Mouse (Mus musculus) stomach, postnatal 0 days (tissue): ENCODE measurements around the gene Rinl. TPM values are rescaled to one million over a fixed set of nuclear protein-coding genes. Genes with fewer than 3 reads are reported as not detected.

ENCODE experiments used
- ATAC-seq: fragments of 200-750 bp; cut with Nextera tagmentation; 2 replicates; pipeline ENCODE4 v1.8.0; 2017; ENCODE audit not compliant: low FRiP score, low TSS enrichment
- DNase-seq: peaks from one replicate; pipeline ENCODE4 v3.0.0-alpha.2; 2016; ENCODE audit warnings: low spot score
- H3K27ac ChIP-seq: fragments of 300-500 bp; sonication (generic); replicated peaks from 2 replicates; pipeline ENCODE4 v1.5.1; 2014; ENCODE audit warnings: mild to moderate bottlenecking, control low read depth
- H3K27me3 ChIP-seq: fragments of 300-500 bp; sonication (generic); 2 replicates; pipeline ENCODE4 v1.6.1; 2014; ENCODE audit warnings: low read length; ENCODE audit not compliant: control insufficient read depth, insufficient read depth
- H3K36me3 ChIP-seq: fragments of 300-500 bp; sonication (generic); 2 replicates; pipeline ENCODE4 v1.6.1; 2014; ENCODE audit warnings: low read length, mixed read lengths; ENCODE audit not compliant: control insufficient read depth, insufficient read depth
- H3K4me1 ChIP-seq: fragments of 300-500 bp; sonication (generic); replicated peaks from 2 replicates; pipeline ENCODE4 v1.6.1; 2014; ENCODE audit warnings: antibody characterized with exemption; ENCODE audit not compliant: control insufficient read depth, insufficient read depth
- H3K4me2 ChIP-seq: fragments of 300-500 bp; sonication (generic); replicated peaks from 2 replicates; pipeline ENCODE4 v1.6.1; 2014; ENCODE audit warnings: low read depth, mild to moderate bottlenecking, control low read depth, moderate library complexity
- H3K4me3 ChIP-seq: fragments of 300-500 bp; sonication (generic); 2 replicates; pipeline ENCODE4 v1.5.1; 2014; ENCODE audit warnings: low read depth, low read length, control low read depth
- H3K9ac ChIP-seq: fragments of 300-500 bp; sonication (generic); 2 replicates; pipeline ENCODE4 v1.6.1; 2014; ENCODE audit warnings: mild to moderate bottlenecking, low read length, control low read depth, mixed read lengths
- H3K9me3 ChIP-seq: fragments of 300-500 bp; sonication (generic); 2 replicates; pipeline ENCODE4 v1.6.1; 2016; ENCODE audit warnings: low read length; ENCODE audit not compliant: control insufficient read depth
- CTCF ChIP-seq: IDR thresholded peaks from 2 replicates; pipeline ENCODE4 v1.5.1; 2016; ENCODE audit warnings: antibody characterized with exemption, low read depth, mild to moderate bottlenecking, moderate library complexity
- EP300 ChIP-seq: optimal IDR thresholded peaks from 2 replicates; pipeline ENCODE3; 2016; ENCODE audit warnings: antibody characterized with exemption
- WGBS: fragments of 180-500 bp; shearing (Covaris S2); extraction: QIAGEN DNeasy Blood & Tissue Kit; methylation state at CpG from one replicate; pipeline ENCODE4 v1.1.7; 2014; 5-methylcytosine and 5-hydroxymethylcytosine counted together
- polyA plus RNA-seq: library from polyadenylated mRNA; unstranded; fragments of >200 nt; fragmentation: Nextera tagmentation; extraction: Ambion mirVana; gene quantifications from 2 replicates; pipeline ENCODE4 v1.2.1, GENCODE M21; 2015

The Rinl gene
- polyA plus RNA-seq, 1 experiment from 2014 or later = 2.6 TPM

GRCm38 (mm10) chr7:28801451-28801850, 12.7 kb downstream of the Rinl start:
- Histone ChIP-seq H3K36me3 (no peaks in the 10 kb centered on the region), H3K4me1 (peaks cover 12% of the 10 kb centered on the region), H3K27ac (peak overlapping the region; percentile 98), H3K9me3 (no peaks in the 10 kb centered on the region), H3K27me3 (no peaks in the 10 kb centered on the region), H3K4me2 (no peak overlapping the region), H3K4me3 (no peak overlapping the region), H3K9ac (no peak overlapping the region)
- WGBS = 37% methylated on average over 3 of the region's 3 CpGs
- TF ChIP-seq CTCF (no peak), EP300 (no peak)
- DNase-seq (no peak), ATAC-seq (no peak)

DNA sequence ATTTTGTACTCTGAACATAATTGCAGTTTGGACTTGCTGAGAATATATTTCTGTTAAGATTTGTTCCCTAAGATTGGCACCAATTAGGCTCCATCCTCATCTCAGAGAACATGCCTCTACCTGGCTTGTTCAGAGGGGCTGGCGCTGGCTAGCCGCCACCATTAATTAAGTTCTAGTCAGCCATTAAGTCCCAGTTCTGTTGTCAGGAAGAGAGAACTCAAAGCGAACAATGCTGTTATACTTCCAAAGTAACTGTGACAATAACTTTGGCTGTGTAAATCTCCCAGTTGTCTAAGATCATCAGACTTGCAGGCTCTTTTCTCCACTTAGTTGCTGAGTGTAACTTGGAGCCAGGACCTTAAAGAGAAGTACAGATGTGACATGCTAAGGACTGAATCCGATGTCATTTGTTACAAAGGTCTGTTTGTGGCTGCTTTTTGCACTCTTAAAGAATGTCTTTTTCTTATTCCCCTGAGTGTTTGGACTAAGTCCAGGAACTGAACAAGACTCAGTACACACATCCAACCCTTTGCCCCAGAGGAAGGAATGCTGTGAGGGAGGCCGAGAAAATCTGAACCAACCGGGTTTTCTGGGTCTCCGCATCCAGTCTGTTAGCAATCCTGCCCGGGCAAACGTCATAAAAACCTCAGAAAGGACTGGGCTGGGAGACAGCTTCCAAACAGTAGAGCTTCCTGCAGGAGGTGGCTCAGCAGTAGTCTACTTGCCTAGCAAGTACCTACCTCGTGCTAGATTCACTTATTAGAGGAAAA, 13.3 kb downstream of the Rinl start:
- Histone ChIP-seq H3K27ac (peak overlapping the region; percentile 98), H3K4me3 (no peak overlapping the region), H3K9me3 (no peaks in the 10 kb centered on the region), H3K9ac (no peak overlapping the region), H3K4me2 (peak overlapping the region; percentile 21; the same call in 1 of the 2 replicates), H3K27me3 (no peaks in the 10 kb centered on the region), H3K36me3 (no peaks in the 10 kb centered on the region), H3K4me1 (peaks cover 12% of the 10 kb centered on the region)
- TF ChIP-seq EP300 (peak; percentile 67), CTCF (peak; percentile 62)
- WGBS = 14% methylated on average over 10 of the region's 10 CpGs
- ATAC-seq = peak; percentile 84
- peak; percentile 91 for DNase-seq

- Histone ChIP-seq H3K27ac (peak overlapping the region; percentile 98), H3K9me3 (no peaks in the 10 kb centered on the region), H3K27me3 (no peaks in the 10 kb centered on the region), H3K4me2 (peak overlapping the region; percentile 21), H3K36me3 (no peaks in the 10 kb centered on the region), H3K9ac (peak overlapping the region; percentile 41; the same call in 1 of the 2 replicates), H3K4me3 (no peak overlapping the region), H3K4me1 (peaks cover 16% of the 10 kb centered on the region)
- TF ChIP-seq CTCF (no peak), EP300 (no peak)
- DNase-seq (peak; percentile 81), ATAC-seq (peak; percentile 75)
- WGBS = 12% methylated on average over 10 of the region's 10 CpGs
These were observed 14.2 kb downstream of the Rinl start for GRCm38 (mm10) chr7:28802846-28803588.

- WGBS = 31% methylated on average over 4 of the region's 4 CpGs
- Histone ChIP-seq H3K9ac (no peak overlapping the region), H3K4me2 (no peak overlapping the region)
These were observed 15.0 kb downstream of the Rinl start for GRCm38 (mm10) chr7:28803756-28804155.

DNA sequence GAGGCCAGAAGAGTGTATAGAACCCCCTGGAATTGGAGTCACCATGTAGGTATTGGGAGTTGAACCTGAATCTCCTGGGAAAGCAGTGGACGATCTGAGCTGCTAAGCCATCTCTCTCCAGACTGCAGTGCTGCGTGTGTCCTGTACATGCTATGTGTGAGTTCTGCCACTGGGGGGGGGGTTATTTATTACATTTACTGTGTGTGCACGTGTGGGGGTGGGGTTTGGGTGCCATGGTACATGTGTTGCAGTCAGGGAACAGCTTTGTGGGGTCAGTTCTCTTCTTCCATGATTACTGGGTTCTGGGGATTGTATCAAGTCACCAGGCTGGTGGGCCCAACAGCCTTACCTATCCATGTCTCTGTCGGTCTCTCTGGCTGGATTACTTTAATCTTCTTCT, 18.1 kb downstream of the Rinl start:
- Histone ChIP-seq H3K4me2 (no peak overlapping the region), H3K36me3 (no peaks in the 10 kb centered on the region), H3K4me3 (no peak overlapping the region), H3K27ac (peak overlapping the region; percentile 30; the same call in 1 of the 2 replicates), H3K9ac (no peak overlapping the region), H3K27me3 (no peaks in the 10 kb centered on the region), H3K9me3 (no peaks in the 10 kb centered on the region), H3K4me1 (peaks cover 18% of the 10 kb centered on the region)
- DNase-seq (peak; percentile 58), ATAC-seq (no peak)
- WGBS = 80% methylated on average over 4 of the region's 4 CpGs
- TF ChIP-seq CTCF (peak; percentile 49), EP300 (no peak)

More at GRCm38 (mm10) chr7:28803756-28804155, 15.0 kb downstream of the Rinl start:
- Histone ChIP-seq H3K27me3 (no peaks in the 10 kb centered on the region), H3K27ac (peak overlapping the region; percentile 98), H3K9me3 (no peaks in the 10 kb centered on the region), H3K4me1 (peaks cover 18% of the 10 kb centered on the region), H3K36me3 (no peaks in the 10 kb centered on the region), H3K4me3 (no peak overlapping the region)
- TF ChIP-seq CTCF (no peak), EP300 (no peak)
- DNase-seq = no peak
- ATAC-seq = no peak
